Mouse (Mus musculus) ES-E14 (cell line): ENCODE results near the gene Slc44a1.

Experiments
- CHD2 ChIP-seq: IDR thresholded peaks from 2 replicates; pipeline ENCODE4 v1.6.1; 2014; ENCODE audit warnings: mild to moderate bottlenecking, low read depth, low read length, inconsistent platforms
- HCFC1 ChIP-seq: IDR thresholded peaks from 2 replicates; pipeline ENCODE4 v1.6.1; 2012; ENCODE audit warnings: low read length, inconsistent platforms, borderline replicate concordance; ENCODE audit not compliant: insufficient read depth
- ZC3H11A ChIP-seq: IDR thresholded peaks from 2 replicates; pipeline ENCODE4 v1.6.1; 2012; ENCODE audit warnings: low read depth, mild to moderate bottlenecking, inconsistent platforms, low read length, borderline replicate concordance

- TF ChIP-seq ZC3H11A (no peak), CHD2 (no peak), HCFC1 (no peak)
Measured at GRCm38 (mm10) chr4:53412991-53413390, 27.2 kb upstream of the Slc44a1 start.
